Mouse (Mus musculus) cerebellum, adult 2 months (tissue): Measurements from ENCODE around the gene Fnip1.

Experiments used
- CTCF ChIP-seq: fragments of 200-500 bp; IDR thresholded peaks from 2 replicates; pipeline ENCODE4 v1.5.1; 2011; ENCODE audit warnings: low read depth, mild to moderate bottlenecking, control low read depth, low read length, moderate library complexity, borderline replicate concordance; ENCODE audit not compliant: insufficient read depth
- POLR2A ChIP-seq: fragments of 200-500 bp; IDR thresholded peaks from 2 replicates; pipeline ENCODE4 v1.6.1; 2011; ENCODE audit warnings: low read length, control low read depth, borderline replicate concordance; ENCODE audit not compliant: insufficient read depth

GRCm38 (mm10) chr11:54542414-54542813, 104.4 kb downstream of the Fnip1 start:
- TF ChIP-seq CTCF (no peak), POLR2A (no peak)
